Mouse (Mus musculus): ENCODE data around the gene Ccdc125. TPM values are rescaled to one million over a fixed set of nuclear protein-coding genes. Genes with fewer than 3 reads are reported as not detected.

Gene Ccdc125
- 1.4 and 2.2 TPM in 2 replicates for polyA plus RNA-seq (2015; fragmentation: Nextera tagmentation; extraction: Ambion mirVana)

DNA sequence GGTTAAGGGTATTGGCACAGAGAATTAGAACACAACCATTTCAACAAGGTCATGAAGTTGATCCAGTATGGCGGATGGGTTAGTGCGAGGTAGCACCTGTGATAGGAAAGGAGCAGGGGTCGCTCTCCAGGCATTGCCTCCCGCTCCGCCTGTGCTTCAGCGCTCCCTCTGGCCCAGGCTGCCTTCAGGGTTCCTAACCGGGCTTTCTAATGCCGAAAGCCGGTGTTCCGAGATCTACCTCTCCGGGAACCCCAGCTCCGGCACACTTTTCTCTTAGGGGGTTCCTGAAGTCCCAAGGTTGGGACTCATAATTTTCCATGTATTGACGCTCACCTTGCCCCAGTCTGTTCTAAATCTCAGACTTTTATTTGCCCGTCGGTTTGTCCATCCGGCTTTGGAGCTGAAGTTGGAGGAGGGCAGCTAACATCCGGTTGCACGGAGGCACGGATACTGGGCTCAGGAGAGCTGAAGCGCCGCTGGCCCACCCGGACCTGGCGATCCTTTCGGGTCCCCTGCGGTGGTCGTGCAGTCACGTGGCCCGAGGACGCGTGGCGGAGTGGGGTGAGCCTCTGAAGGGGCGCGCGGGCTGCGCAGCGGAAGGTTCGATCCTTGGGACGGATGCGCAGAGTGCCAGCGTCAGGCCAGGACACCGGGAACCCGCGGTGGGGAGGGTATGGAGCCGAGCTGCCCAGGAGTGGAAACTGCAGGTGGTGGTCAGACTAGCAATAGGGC, at the start of gene Ccdc125:
Ccdc125 (plus strand) TSS at position 427 of the 732 bp plus-strand sequence.
- H3K36me3 ChIP-seq, result peaks cover 10% of the 10 kb centered on the region
- peaks cover 9% of the 10 kb centered on the region for H3K4me1 ChIP-seq (replicated peaks)
- under 1% methylated on average over 44 of the region's 44 CpGs for WGBS
- H3K4me2 ChIP-seq, result peak within 1 kb of the TSS; percentile 95
- H3K9ac ChIP-seq, result peak within 1 kb of the TSS; percentile 35
- peak within 1 kb of the TSS; percentile 51 for H3K4me3 ChIP-seq
- ATAC-seq (ENCODE audit: low FRiP score, low read depth), result peak; percentile 65
- H3K9me3 ChIP-seq, result no peaks in the 10 kb centered on the region
- H3K27ac ChIP-seq (replicated peaks), result no peak within 1 kb of the TSS
- H3K27me3 ChIP-seq, result 0 out of 2 replicates have a peak, but pooled peaks cover 2% of the 10 kb centered on the region

DNA sequence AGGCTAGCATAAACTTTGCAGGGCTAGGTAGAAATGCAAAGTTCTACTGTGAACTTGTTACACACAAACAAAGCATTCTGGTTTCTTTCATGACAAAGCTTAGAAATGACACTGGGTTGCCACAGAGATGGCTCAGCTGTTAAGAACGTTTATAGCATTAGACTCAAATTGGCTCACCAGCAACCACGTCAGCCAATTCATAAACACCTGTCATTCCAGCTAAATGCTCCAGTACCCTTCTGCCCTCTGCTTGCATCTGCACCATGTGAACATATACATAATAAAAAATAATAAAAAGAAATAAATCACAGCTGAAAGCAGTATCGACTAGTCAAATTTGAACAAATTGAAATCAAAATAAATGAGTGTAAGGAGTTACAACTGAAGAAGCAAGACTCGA, 47.3 kb upstream of the Ccdc125 start:
- no peaks in the 10 kb centered on the region for H3K4me1 ChIP-seq (replicated peaks)
- H3K9ac ChIP-seq, result no peak overlapping the region
- peaks cover 12% of the 10 kb centered on the region for H3K27me3 ChIP-seq
- peaks cover 72% of the 10 kb centered on the region for H3K36me3 ChIP-seq
- WGBS, result 90% methylated on average over 4 of the region's 4 CpGs
- H3K4me2 ChIP-seq, result no peak overlapping the region
- no peak overlapping the region for H3K4me3 ChIP-seq
- no peak for ATAC-seq (ENCODE audit: low FRiP score, low read depth)
- no peaks in the 10 kb centered on the region for H3K9me3 ChIP-seq
- H3K27ac ChIP-seq (replicated peaks), result no peak overlapping the region

DNA sequence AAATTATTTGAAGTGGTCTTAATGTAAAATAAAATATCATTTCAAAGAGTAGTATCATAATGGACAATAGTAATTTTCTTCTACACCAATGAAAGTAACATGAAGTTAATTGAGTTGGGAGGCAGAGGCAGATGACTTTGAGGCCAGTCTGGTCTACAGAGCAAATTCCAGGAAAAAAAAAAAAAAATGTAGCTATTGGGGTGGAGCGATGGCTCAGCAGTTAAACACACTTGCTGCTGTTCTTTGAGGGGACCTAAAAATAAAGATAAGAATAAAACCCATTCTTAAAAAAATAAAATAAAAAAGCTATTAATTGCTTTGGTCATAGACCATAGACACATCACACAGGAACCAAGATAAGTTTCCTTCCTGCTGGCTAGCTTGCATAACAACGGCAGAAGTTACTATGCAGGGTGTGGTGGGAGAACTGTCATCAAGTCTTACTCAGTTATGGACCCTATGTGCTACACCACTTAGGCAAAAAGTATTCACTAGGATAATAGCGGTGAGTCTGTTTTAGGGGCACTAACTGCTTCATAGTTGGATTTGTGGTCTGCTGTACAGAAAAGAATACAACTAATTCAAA, 35.3 kb upstream of the Ccdc125 start:
- H3K36me3 ChIP-seq, result peaks cover 74% of the 10 kb centered on the region
- no peak overlapping the region for H3K27ac ChIP-seq (replicated peaks)
- H3K4me2 ChIP-seq, result no peak overlapping the region
- ATAC-seq (ENCODE audit: low FRiP score, low read depth), result no peak
- no peak overlapping the region for H3K9ac ChIP-seq
- no peaks in the 10 kb centered on the region for H3K27me3 ChIP-seq
- no peaks in the 10 kb centered on the region for H3K9me3 ChIP-seq
- H3K4me3 ChIP-seq, result no peak overlapping the region
- no peaks in the 10 kb centered on the region for H3K4me1 ChIP-seq (replicated peaks)
- WGBS, result 96% methylated on average over 3 of the region's 3 CpGs

DNA sequence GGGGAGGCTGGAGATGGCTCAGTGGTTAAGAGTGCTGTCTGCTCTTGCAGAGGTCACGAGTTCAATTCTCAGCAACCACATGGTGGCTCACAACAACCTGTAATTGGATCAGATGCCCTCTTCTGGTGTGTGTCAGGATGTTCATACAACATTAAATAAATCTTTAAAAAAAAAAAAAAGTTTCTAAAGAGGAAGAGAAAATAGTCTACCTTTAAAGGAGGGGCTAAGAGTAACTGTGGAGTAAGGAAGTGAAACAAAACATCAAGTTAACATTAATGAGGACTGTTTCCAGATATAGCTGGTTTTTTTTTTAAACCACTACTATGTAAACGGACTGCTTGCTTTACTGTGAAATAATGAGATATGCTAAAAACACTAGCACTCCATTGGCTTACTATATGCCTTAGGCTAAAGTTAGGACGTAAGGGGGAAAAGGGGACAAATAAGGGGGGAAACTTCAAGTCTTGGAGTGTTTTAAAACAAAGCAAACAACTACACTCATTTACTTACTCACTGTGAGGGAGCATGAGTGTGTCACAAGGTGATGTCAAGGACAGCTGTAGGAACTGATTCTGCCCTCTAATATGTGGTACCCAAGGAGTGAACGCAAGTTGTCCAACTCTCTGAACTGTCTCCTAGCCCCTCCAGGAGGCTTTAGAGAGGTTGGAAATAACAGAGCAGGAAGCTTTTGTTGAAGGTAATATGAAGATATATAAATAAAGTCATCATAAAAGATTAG, 26.9 kb upstream of the Ccdc125 start:
- Histone ChIP-seq H3K4me3 (no peak overlapping the region), H3K27ac (replicated peaks) (no peak overlapping the region), H3K9ac (no peak overlapping the region), H3K4me1 (replicated peaks) (no peaks in the 10 kb centered on the region), H3K9me3 (no peaks in the 10 kb centered on the region), H3K27me3 (no peaks in the 10 kb centered on the region), H3K4me2 (no peak overlapping the region), H3K36me3 (peaks cover 80% of the 10 kb centered on the region)
- ATAC-seq (ENCODE audit: low FRiP score, low read depth), result no peak
- WGBS, result 93% methylated on average over 4 of the region's 4 CpGs

DNA sequence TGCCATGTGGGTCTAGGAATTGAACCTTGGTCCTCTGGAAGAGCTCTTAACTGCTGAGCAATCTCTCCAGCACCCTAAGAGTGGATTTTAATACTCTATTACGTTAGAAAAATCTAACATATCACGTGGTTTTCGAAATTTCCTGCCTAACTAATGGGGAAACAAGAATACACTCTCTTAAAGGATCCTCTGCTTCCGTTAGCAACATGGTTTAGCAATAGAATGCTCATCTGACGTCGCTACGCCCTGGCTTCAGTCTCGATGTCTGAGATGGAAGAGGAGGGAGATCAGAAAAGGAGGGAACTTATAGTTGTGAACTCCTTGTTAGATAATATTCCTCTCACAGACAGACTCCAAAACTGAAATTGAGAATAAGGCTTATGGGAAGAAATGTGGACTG, 21.3 kb upstream of the Ccdc125 start:
- no peak overlapping the region for H3K4me3 ChIP-seq
- no peak for ATAC-seq (ENCODE audit: low FRiP score, low read depth)
- H3K27me3 ChIP-seq, result no peaks in the 10 kb centered on the region
- H3K27ac ChIP-seq (replicated peaks), result no peak overlapping the region
- peaks cover 10% of the 10 kb centered on the region for H3K4me1 ChIP-seq (replicated peaks)
- no peak overlapping the region for H3K9ac ChIP-seq
- 96% methylated on average over 8 of the region's 8 CpGs for WGBS
- no peaks in the 10 kb centered on the region for H3K9me3 ChIP-seq
- peaks cover 40% of the 10 kb centered on the region for H3K36me3 ChIP-seq
- no peak overlapping the region for H3K4me2 ChIP-seq

DNA sequence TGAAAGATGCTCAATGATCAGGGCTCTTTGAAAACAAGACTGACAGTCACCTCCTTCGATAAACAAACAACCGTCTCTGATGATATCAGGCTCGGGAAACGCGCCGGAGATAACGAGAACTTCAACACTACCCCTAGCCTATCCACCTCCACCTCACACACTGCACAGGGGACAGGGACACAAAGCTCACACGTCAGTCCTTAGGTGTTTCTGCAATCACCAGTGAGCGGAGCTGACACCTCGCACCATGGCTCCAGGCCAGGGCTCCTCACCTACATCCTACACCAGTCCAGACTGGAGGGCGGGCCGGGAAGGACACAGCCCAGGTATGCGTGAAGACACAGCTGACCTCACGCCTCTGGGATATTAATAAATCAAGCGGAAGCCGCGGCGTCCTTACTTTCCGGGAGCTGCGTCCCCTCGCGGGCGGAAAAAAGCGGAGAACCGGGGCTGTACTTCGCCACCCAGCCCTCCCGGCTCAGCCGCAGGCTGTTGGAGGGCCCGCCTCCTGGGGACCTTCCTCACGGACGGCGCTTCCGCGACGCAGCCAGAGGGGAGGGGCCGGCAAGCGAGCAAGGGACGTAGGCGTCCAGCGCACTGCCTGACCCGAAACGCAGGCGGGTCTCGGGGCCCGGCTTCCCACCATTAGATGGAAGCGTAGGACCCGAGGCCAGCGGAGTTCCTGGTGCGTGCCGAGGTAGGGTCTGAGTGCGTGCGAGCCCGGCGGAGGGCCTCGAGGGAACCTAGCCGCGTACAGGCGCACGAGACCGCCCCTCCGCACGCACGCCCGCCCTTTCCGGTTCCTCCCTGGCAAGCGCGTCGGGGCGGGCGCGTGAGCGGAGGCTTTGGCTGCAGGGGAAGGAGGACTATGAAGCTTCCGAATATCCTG, 18.7 kb upstream of the Ccdc125 start, which contains the start of the genes Ak6 and Rad17:
Ak6 (plus strand) TSS at position 430 of the 889 bp plus-strand sequence.
Rad17 (minus strand) TSS at position 502 of the 889 bp plus-strand sequence.
- H3K4me1 ChIP-seq (replicated peaks), result peaks cover 15% of the 10 kb centered on the region
- ATAC-seq (ENCODE audit: low FRiP score, low read depth), result peak; percentile 98
- H3K9ac ChIP-seq, result peak within 1 kb of the TSS; percentile 73
- peak within 1 kb of the TSS; percentile 98 for H3K27ac ChIP-seq (replicated peaks)
- under 1% methylated on average over 61 of the region's 73 CpGs for WGBS
- peaks cover 19% of the 10 kb centered on the region for H3K36me3 ChIP-seq
- peak within 1 kb of the TSS; percentile 79 for H3K4me3 ChIP-seq
- H3K4me2 ChIP-seq, result peak within 1 kb of the TSS; percentile 76
- no peaks in the 10 kb centered on the region for H3K27me3 ChIP-seq
- H3K9me3 ChIP-seq, result no peaks in the 10 kb centered on the region

DNA sequence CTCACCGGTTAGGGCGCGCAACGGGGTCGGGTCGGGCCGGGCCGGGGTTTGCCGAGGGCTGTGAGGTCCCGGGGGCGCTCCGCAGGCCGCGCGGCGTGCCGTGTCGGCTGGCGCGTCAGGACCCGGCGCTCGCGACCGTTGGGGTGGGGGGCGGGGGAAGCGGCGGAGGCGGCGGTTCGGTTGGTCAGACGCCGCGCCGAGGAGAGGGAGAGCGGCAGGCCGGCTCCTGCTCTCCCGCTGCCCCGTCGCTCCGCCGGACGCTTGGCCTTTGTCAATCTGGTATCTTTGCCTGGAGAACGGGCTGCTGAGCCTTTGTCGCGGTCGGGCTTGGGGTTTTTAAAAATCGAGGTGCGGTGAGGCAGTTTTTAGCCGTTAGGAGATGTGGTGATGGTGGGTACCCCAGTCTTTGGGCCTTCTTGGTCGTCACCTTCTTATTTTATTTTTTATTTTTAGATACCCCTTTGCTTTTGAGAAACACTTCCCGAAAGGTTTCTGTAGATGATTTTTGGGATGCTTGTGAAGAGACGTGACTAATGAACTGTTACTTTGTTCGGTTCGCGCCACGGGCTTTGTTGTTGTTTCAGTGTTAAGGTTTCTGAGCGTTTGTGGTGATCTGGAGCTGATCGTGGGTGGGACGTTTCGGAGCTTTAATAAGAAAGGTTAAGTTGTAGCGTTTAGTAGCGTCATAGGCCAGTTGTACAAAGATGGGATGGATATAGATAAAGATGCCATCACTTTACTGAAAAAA, 17.9 kb upstream of the Ccdc125 start, which contains the start of gene Taf9:
Taf9 (plus strand) TSS at position 141 of the 748 bp plus-strand sequence.
- under 1% methylated on average over 52 of the region's 63 CpGs for WGBS
- peak within 1 kb of the TSS; percentile 98 for H3K27ac ChIP-seq (replicated peaks)
- peaks cover 15% of the 10 kb centered on the region for H3K4me1 ChIP-seq (replicated peaks)
- H3K27me3 ChIP-seq, result no peaks in the 10 kb centered on the region
- H3K9me3 ChIP-seq, result no peaks in the 10 kb centered on the region
- peaks cover 13% of the 10 kb centered on the region; the same call in 1 of the 2 replicates for H3K36me3 ChIP-seq
- no peak; the same call in 1 of the 2 replicates for ATAC-seq (ENCODE audit: low FRiP score, low read depth)
- H3K4me3 ChIP-seq, result peak within 1 kb of the TSS; percentile 79
- H3K4me2 ChIP-seq, result peak within 1 kb of the TSS; percentile 76
- H3K9ac ChIP-seq, result peak within 1 kb of the TSS; percentile 73

DNA sequence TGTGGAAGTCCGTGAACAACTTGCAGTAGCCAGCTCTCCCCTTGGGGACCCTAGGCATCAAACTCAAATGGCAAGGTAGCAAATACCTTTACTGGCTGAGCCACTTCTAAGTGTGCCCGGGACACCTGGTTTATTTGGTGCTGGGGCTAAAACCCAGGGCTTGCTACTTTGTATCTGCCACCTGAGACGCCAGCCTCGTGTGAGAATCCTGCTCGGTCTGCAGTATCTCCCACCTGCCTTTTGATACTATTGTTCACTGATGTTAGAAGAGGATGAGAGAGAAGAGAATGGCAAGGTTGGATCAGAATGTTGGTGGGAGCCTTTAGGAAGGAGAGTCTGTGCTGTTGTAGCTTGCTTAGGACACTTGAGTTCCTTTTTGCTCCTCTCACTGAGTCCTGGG, 11.4 kb upstream of the Ccdc125 start:
- ATAC-seq (ENCODE audit: low FRiP score, low read depth), result no peak
- WGBS, result 93% methylated on average over 5 of the region's 5 CpGs

DNA sequence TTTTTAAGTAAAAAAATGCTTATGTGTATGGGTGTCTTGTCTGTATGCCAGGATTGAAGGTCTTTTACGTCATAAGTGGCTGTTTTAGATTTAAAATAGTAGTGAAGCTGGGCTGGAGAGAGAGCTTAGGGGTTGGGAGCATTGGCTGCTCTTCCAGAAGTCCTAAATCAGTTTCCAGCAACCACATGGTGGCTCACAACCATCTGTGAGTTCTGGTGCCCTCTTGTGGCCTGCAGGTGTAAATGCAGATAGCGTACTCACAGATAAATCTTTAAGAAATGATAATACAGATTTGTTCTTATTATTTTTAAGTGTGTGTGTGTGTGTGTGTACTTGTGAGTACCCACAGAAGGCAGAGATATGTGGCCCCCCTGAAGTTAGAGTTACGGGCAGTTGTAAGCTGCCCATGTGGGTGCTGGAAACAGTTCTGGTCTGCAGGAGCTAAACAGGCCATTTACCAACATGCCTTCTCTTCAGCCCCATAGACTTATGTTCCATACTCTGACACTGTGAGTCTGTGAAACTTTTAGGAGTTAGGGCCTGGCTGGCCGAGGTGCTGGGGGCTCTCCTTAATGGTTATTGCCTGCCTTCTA, 9.6 kb upstream of the Ccdc125 start:
- H3K4me3 ChIP-seq, result no peak overlapping the region
- peaks cover 6% of the 10 kb centered on the region; the same call in 1 of the 2 replicates for H3K36me3 ChIP-seq
- no peak overlapping the region for H3K4me2 ChIP-seq
- no peaks in the 10 kb centered on the region for H3K27me3 ChIP-seq
- H3K4me1 ChIP-seq (replicated peaks), result no peaks in the 10 kb centered on the region
- H3K9ac ChIP-seq, result no peak overlapping the region
- H3K27ac ChIP-seq (replicated peaks), result no peak overlapping the region
- WGBS, result 60% methylated on average over 4 of the region's 4 CpGs
- H3K9me3 ChIP-seq, result no peaks in the 10 kb centered on the region
- ATAC-seq (ENCODE audit: low FRiP score, low read depth), result no peak; the same call in 1 of the 2 replicates

More for the DNA sequence above, 11.4 kb upstream of the Ccdc125 start:
- Histone ChIP-seq H3K27ac (replicated peaks) (no peak overlapping the region), H3K36me3 (peaks cover 6% of the 10 kb centered on the region; the same call in 1 of the 2 replicates), H3K4me2 (no peak overlapping the region), H3K9ac (no peak overlapping the region), H3K9me3 (no peaks in the 10 kb centered on the region), H3K4me1 (replicated peaks) (peaks cover 4% of the 10 kb centered on the region; the same call in 1 of the 2 replicates), H3K27me3 (no peaks in the 10 kb centered on the region), H3K4me3 (no peak overlapping the region)

DNA sequence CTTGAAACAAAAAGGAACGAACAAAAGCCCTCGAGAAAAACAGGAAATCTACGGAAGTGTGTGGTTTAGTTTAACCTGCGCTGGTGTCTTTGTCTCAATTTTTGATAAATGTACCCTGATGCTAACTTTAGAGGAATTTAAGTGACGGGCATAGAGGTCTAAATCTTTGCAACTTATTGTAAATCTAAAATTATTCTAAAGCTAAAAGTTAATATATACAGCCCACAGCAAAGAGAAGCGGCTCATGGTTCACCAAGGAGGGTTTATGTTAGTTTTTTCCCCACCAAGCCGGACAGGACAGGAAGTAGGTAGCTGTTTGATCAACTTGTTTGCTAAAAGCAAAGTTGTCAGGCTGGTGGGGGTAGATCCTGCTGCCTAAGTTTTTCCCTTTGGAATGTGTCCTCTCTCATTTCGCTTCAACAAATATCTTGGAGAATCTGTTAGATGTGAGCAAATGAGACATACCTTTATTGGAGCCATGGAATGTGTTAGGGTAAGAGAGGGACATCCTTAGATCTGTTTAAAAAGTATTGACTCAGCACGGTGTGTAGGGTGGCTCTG, 744 bp downstream of the Ccdc125 start:
- Histone ChIP-seq H3K9ac (peak overlapping the region; percentile 35; the same call in 1 of the 2 replicates), H3K4me2 (peak overlapping the region; percentile 95), H3K27ac (replicated peaks) (no peak overlapping the region), H3K27me3 (0 out of 2 replicates have a peak, but pooled peaks cover 2% of the 10 kb centered on the region), H3K4me1 (replicated peaks) (peaks cover 9% of the 10 kb centered on the region), H3K36me3 (peaks cover 10% of the 10 kb centered on the region), H3K9me3 (no peaks in the 10 kb centered on the region), H3K4me3 (peak overlapping the region; percentile 51)
- WGBS, result 65% methylated on average over 9 of the region's 9 CpGs
- ATAC-seq (ENCODE audit: low FRiP score, low read depth), result no peak
